Mouse (Mus musculus) heart, embryonic 13.5 days (tissue): ENCODE data around the gene Tnnc1. TPM values are rescaled to one million over a fixed set of nuclear protein-coding genes. Genes with fewer than 3 reads are reported as not detected.
A peak's percentile ranks its signal among the peaks of the same experiment; 100 is the strongest.

Experiments used
- ATAC-seq: fragments of 200-750 bp; cut with Nextera tagmentation; 2 replicates; pipeline ENCODE4 v1.8.0; 2017; ENCODE audit warnings: moderate TSS enrichment; ENCODE audit not compliant: insufficient number of reproducible peaks, low FRiP score, low TSS enrichment; ENCODE audit errors: extremely low read depth
- H3K27ac ChIP-seq: fragments of 300-500 bp; sonication (generic); replicated peaks from 2 replicates; pipeline ENCODE4 v1.5.1; 2015; ENCODE audit warnings: moderate library complexity, mild to moderate bottlenecking, inconsistent platforms
- H3K27me3 ChIP-seq: fragments of 300-500 bp; sonication (generic); replicated peaks from 2 replicates; pipeline ENCODE4 v1.6.1; 2015; ENCODE audit warnings: mild to moderate bottlenecking, inconsistent platforms
- H3K36me3 ChIP-seq: fragments of 300-500 bp; sonication (generic); 2 replicates; pipeline ENCODE4 v1.6.1; 2015; ENCODE audit warnings: mild to moderate bottlenecking, inconsistent platforms
- H3K4me1 ChIP-seq: fragments of 300-500 bp; sonication (generic); 2 replicates; pipeline ENCODE4 v1.6.1; 2015; ENCODE audit warnings: inconsistent platforms
- H3K4me2 ChIP-seq: fragments of 300-500 bp; sonication (generic); 2 replicates; pipeline ENCODE4 v1.6.1; 2015; ENCODE audit warnings: inconsistent platforms, mild to moderate bottlenecking, moderate library complexity
- H3K4me3 ChIP-seq: fragments of 300-500 bp; sonication (generic); 2 replicates; pipeline ENCODE4 v1.5.1; 2015; ENCODE audit warnings: moderate library complexity, mild to moderate bottlenecking, inconsistent platforms
- H3K9ac ChIP-seq: fragments of 300-500 bp; sonication (generic); 2 replicates; pipeline ENCODE4 v1.6.1; 2015; ENCODE audit warnings: inconsistent platforms, mild to moderate bottlenecking, moderate library complexity
- H3K9me3 ChIP-seq: fragments of 300-500 bp; sonication (generic); 2 replicates; pipeline ENCODE4 v1.6.1; 2016; ENCODE audit warnings: inconsistent platforms
- WGBS: fragments of 180-500 bp; shearing (Covaris S2); methylation state at CpG from one replicate; pipeline ENCODE4 v1.1.7; 2015; ENCODE audit warnings: mixed read lengths; 5-methylcytosine and 5-hydroxymethylcytosine counted together
- polyA plus RNA-seq: library from polyadenylated mRNA; unstranded; fragments of >200 nt; fragmentation: Nextera tagmentation; extraction: Ambion mirVana; gene quantifications from 2 replicates; pipeline ENCODE4 v1.2.1, GENCODE M21; 2015

Gene Tnnc1
- 3,442 and 4,164 TPM in 2 replicates for polyA plus RNA-seq

- H3K27ac ChIP-seq = peak within 1 kb of the TSS; percentile 100
Observed at GRCm38 (mm10) chr14:31208084-31208483, at the start of gene Tnnc1. TSS of gene Tnnc1 (plus strand) at chr14:31208312.

GRCm38 (mm10) chr14:31160196-31161150 lies 47.6 kb upstream of the Tnnc1 start:
- Histone ChIP-seq H3K4me2 (peak overlapping the region; percentile 0; the same call in 1 of the 2 replicates), H3K27me3 (0 out of 2 replicates have a peak, but pooled peaks cover 4% of the 10 kb centered on the region), H3K9me3 (no peaks in the 10 kb centered on the region), H3K36me3 (peaks cover 9% of the 10 kb centered on the region), H3K4me1 (peaks cover 37% of the 10 kb centered on the region), H3K4me3 (no peak overlapping the region), H3K27ac (no peak overlapping the region), H3K9ac (peak overlapping the region; percentile 48; the same call in 1 of the 2 replicates)
- ATAC-seq = no peak
- WGBS = 54% methylated on average over 27 of the region's 27 CpGs

More at GRCm38 (mm10) chr14:31208084-31208483, at the start of gene Tnnc1:
- no peak; the same call in 1 of the 2 replicates for ATAC-seq
- peak within 1 kb of the TSS; percentile 97 for H3K9ac ChIP-seq
- no peaks in the 10 kb centered on the region for H3K9me3 ChIP-seq
- H3K4me3 ChIP-seq = peak within 1 kb of the TSS; percentile 82
- 33% methylated on average over 2 of the region's 2 CpGs for WGBS
- peaks cover 49% of the 10 kb centered on the region for H3K36me3 ChIP-seq
- H3K4me1 ChIP-seq = peaks cover 62% of the 10 kb centered on the region
- peak within 1 kb of the TSS; percentile 82 for H3K4me2 ChIP-seq
- no peaks in the 10 kb centered on the region for H3K27me3 ChIP-seq

- 83% methylated on average over 7 of the region's 7 CpGs for WGBS
Observed at GRCm38 (mm10) chr14:31161191-31161590, 46.9 kb upstream of the Tnnc1 start.

GRCm38 (mm10) chr14:31161638-31162037 lies 46.5 kb upstream of the Tnnc1 start:
- H3K4me1 ChIP-seq = peaks cover 49% of the 10 kb centered on the region
- peaks cover 9% of the 10 kb centered on the region for H3K36me3 ChIP-seq
- no peak overlapping the region for H3K4me3 ChIP-seq
- H3K27ac ChIP-seq = no peak overlapping the region
- no peaks in the 10 kb centered on the region for H3K9me3 ChIP-seq
- H3K4me2 ChIP-seq = no peak overlapping the region
- H3K9ac ChIP-seq = no peak overlapping the region
- H3K27me3 ChIP-seq = 0 out of 2 replicates have a peak, but pooled peaks cover 4% of the 10 kb centered on the region
- no peak for ATAC-seq
- 75% methylated on average over 10 of the region's 10 CpGs for WGBS

More at GRCm38 (mm10) chr14:31161191-31161590, 46.9 kb upstream of the Tnnc1 start:
- H3K36me3 ChIP-seq = peaks cover 9% of the 10 kb centered on the region
- H3K4me3 ChIP-seq = no peak overlapping the region
- 0 out of 2 replicates have a peak, but pooled peaks cover 4% of the 10 kb centered on the region for H3K27me3 ChIP-seq
- H3K9ac ChIP-seq = no peak overlapping the region
- no peak overlapping the region for H3K4me2 ChIP-seq
- peaks cover 44% of the 10 kb centered on the region for H3K4me1 ChIP-seq
- no peaks in the 10 kb centered on the region for H3K9me3 ChIP-seq
- ATAC-seq = no peak
- H3K27ac ChIP-seq = no peak overlapping the region

GRCm38 (mm10) chr14:31164067-31164466 lies 44.0 kb upstream of the Tnnc1 start:
- peak overlapping the region; percentile 22; the same call in 1 of the 2 replicates for H3K4me2 ChIP-seq
- peaks cover 9% of the 10 kb centered on the region for H3K36me3 ChIP-seq
- WGBS = 25% methylated on average over 8 of the region's 8 CpGs
- H3K4me1 ChIP-seq = peaks cover 59% of the 10 kb centered on the region
- H3K4me3 ChIP-seq = no peak overlapping the region
- H3K9ac ChIP-seq = peak overlapping the region; percentile 54; the same call in 1 of the 2 replicates
- H3K27ac ChIP-seq = peak overlapping the region; percentile 50
- no peaks in the 10 kb centered on the region for H3K9me3 ChIP-seq
- ATAC-seq = no peak
- H3K27me3 ChIP-seq = 0 out of 2 replicates have a peak, but pooled peaks cover 4% of the 10 kb centered on the region

- Histone ChIP-seq H3K4me1 (peaks cover 62% of the 10 kb centered on the region), H3K9ac (0 out of 2 replicates have a peak overlapping the region, but pooled peaks have one; percentile 37)
- 57% methylated on average over 2 of the region's 2 CpGs for WGBS
Observed at GRCm38 (mm10) chr14:31165010-31165409, 43.1 kb upstream of the Tnnc1 start.

GRCm38 (mm10) chr14:31165458-31165857 lies 42.7 kb upstream of the Tnnc1 start:
- H3K27ac ChIP-seq = peak overlapping the region; percentile 50; the same call in 1 of the 2 replicates
- 0 out of 2 replicates have a peak overlapping the region, but pooled peaks have one; percentile 37 for H3K9ac ChIP-seq
- no peaks in the 10 kb centered on the region for H3K9me3 ChIP-seq
- ATAC-seq = no peak
- H3K36me3 ChIP-seq = peaks cover 15% of the 10 kb centered on the region
- no peak overlapping the region for H3K4me3 ChIP-seq
- peak overlapping the region; percentile 61 for H3K4me2 ChIP-seq
- WGBS = 53% methylated on average over 7 of the region's 7 CpGs
- 0 out of 2 replicates have a peak, but pooled peaks cover 4% of the 10 kb centered on the region for H3K27me3 ChIP-seq
- H3K4me1 ChIP-seq = peaks cover 57% of the 10 kb centered on the region

More at GRCm38 (mm10) chr14:31165010-31165409, 43.1 kb upstream of the Tnnc1 start:
- Histone ChIP-seq H3K4me3 (no peak overlapping the region), H3K4me2 (peak overlapping the region; percentile 61; the same call in 1 of the 2 replicates), H3K27me3 (0 out of 2 replicates have a peak, but pooled peaks cover 4% of the 10 kb centered on the region), H3K9me3 (no peaks in the 10 kb centered on the region), H3K27ac (peak overlapping the region; percentile 50; the same call in 1 of the 2 replicates), H3K36me3 (peaks cover 11% of the 10 kb centered on the region)
- no peak for ATAC-seq

- Histone ChIP-seq H3K4me2 (peak overlapping the region; percentile 61), H3K4me1 (peaks cover 57% of the 10 kb centered on the region), H3K27ac (peak overlapping the region; percentile 77), H3K36me3 (peaks cover 21% of the 10 kb centered on the region), H3K9ac (peak overlapping the region; percentile 71), H3K27me3 (0 out of 2 replicates have a peak, but pooled peaks cover 4% of the 10 kb centered on the region), H3K9me3 (no peaks in the 10 kb centered on the region), H3K4me3 (peak overlapping the region; percentile 52)
- WGBS = 42% methylated on average over 10 of the region's 10 CpGs
- ATAC-seq = no peak
Observed at GRCm38 (mm10) chr14:31165991-31166630, 42.0 kb upstream of the Tnnc1 start.

- WGBS = 47% methylated on average over 9 of the region's 9 CpGs
- ATAC-seq = no peak
- H3K27me3 ChIP-seq = no peaks in the 10 kb centered on the region
- peak overlapping the region; percentile 61 for H3K4me2 ChIP-seq
- H3K9me3 ChIP-seq = no peaks in the 10 kb centered on the region
- H3K4me1 ChIP-seq = peaks cover 62% of the 10 kb centered on the region
- H3K36me3 ChIP-seq = peaks cover 27% of the 10 kb centered on the region
- H3K27ac ChIP-seq = peak overlapping the region; percentile 77
- peak overlapping the region; percentile 52 for H3K4me3 ChIP-seq
- peak overlapping the region; percentile 71 for H3K9ac ChIP-seq
Observed at GRCm38 (mm10) chr14:31166827-31167226, 41.3 kb upstream of the Tnnc1 start.

GRCm38 (mm10) chr14:31168425-31168824 lies 39.7 kb upstream of the Tnnc1 start, which contains the start of gene Stab1:
TSS of gene Stab1 (minus strand) at chr14:31168641.
- Histone ChIP-seq H3K9ac (peak within 1 kb of the TSS; percentile 71), H3K4me2 (peak within 1 kb of the TSS; percentile 61), H3K27ac (peak within 1 kb of the TSS; percentile 77), H3K4me1 (peaks cover 69% of the 10 kb centered on the region), H3K27me3 (no peaks in the 10 kb centered on the region), H3K9me3 (no peaks in the 10 kb centered on the region), H3K4me3 (peak within 1 kb of the TSS; percentile 52), H3K36me3 (peaks cover 40% of the 10 kb centered on the region)
- ATAC-seq = peak; percentile 24; the same call in 1 of the 2 replicates
- WGBS = 25% methylated on average over 10 of the region's 10 CpGs
